Mouse (Mus musculus) lung, postnatal 10 days (tissue): ENCODE results near the gene Hoxb5.

Experiments
- DNase-seq: peaks from one replicate; pipeline ENCODE4 v3.0.0; 2021

Hoxb5 gene

DNA sequence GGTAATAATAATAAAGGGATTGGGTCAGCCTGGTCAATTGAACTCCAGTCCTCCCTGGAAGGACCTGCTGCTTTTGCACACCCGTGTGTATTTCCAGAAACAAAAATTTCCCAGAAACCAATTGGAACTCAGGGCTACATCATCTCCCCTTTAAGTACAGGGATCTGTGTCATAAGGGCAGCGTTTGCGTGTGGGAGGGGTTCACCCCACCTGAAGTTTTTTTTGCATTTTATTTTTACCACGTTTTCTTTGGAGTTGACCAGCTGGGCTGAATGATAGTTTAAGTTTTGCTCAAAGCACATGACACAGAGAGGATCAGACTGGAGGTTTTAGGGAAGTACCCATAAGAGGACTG is 39.4 kb downstream of the Hoxb5 start:
- DNase-seq, result no peak

DNA sequence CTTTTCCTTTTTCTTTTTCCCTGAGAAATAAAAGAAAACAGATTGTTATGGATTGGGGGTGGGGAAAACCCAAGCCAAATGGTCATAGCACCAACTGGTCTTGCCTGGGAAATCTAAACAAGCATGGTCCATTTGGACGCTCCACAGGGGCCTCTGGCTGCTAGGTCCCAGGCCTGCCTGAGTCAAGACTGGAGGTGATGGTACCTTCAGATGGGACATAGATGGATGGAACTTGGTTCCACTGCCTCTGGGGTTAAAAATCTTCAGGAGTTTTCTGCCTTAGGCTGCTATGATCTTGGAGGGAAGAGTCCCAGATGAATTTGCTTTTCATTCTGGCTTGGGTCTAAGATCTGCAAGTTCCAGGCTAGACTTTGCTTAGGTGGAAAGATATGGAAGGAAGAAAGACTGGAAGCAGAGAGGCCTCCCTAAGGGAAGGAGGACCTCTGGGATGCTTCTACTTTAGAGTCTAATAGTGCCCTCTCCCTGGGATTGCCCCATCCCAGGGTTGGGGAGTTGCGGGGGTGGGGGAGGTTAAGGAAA is 40.1 kb downstream of the Hoxb5 start:
- peak; percentile 39 for DNase-seq

DNA sequence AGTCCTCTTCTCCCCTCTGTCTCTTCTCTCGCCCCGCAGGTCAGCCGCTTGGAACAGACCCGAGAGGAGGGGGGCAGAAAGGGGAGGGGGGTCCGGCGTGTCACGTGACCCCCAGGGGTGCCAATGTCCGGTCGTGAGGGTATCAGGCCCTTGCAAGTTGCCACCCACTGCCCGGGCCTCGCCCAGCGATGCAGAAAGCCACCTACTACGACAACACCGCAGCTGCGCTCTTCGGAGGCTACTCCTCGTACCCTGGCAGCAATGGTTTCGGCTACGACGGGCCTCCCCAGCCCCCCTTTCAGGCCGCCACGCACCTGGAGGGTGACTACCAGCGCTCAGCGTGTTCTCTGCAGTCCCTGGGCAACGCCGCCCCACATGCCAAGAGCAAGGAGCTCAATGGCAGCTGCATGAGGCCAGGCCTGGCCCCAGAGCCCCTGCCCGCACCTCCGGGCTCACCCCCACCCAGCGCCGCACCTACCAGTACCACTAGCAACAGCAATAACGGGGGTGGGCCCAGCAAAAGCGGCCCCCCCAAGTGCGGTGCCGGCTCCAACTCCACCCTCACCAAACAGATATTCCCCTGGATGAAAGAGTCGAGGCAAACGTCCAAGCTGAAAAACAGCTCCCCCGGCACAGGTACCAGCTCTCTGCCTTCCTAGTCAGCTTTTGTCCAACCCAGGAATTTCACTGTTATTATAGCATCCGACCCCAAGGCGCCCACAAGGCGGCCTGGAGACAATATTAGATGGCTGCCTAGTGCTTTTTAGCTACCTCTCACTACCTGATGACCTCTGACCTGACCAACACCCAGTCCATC is 41.1 kb downstream of the Hoxb5 start:
- peak; percentile 42 for DNase-seq

DNA sequence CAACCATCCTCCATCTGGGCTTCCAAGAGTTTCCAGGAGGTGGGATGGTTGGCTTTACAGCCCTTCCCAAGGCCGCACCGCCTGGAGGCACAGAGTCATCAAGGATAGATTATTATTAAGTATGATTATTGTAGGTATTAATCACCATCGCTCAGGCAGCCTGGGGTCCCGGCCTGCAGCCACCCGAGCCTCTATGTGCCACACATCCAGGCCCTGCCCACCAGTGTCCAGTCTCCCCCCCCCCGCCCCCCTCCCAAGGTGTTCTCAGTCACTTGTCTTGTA is 41.7 kb downstream of the Hoxb5 start:
- no peak for DNase-seq

DNA sequence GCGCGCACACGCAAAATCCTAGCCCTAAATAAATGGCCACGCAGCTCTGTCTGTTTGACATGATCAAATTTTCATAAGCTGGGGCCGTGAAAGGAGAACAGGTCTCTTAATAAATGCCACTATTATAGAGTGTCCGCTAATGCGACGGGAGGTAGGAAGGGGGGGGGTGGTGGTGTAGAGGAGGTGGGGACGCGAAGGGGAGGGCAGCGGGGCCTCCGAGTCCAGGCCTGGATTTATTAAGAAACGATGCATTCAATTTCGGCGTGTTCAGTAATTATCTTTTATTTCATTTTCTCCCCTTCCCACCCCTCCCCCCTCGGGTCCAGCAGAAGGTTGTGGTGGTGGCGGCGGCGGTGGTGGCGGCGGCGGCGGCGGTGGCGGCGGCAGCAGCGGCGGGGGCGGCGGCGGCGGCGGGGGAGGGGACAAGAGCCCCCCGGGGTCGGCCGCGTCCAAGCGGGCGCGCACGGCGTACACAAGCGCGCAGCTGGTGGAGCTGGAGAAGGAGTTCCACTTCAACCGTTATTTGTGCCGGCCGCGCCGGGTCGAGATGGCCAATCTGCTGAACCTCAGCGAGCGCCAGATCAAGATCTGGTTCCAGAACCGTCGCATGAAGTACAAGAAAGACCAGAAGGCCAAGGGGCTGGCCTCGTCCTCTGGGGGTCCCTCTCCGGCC is 42.2 kb downstream of the Hoxb5 start:
- peak; percentile 45 for DNase-seq

DNA sequence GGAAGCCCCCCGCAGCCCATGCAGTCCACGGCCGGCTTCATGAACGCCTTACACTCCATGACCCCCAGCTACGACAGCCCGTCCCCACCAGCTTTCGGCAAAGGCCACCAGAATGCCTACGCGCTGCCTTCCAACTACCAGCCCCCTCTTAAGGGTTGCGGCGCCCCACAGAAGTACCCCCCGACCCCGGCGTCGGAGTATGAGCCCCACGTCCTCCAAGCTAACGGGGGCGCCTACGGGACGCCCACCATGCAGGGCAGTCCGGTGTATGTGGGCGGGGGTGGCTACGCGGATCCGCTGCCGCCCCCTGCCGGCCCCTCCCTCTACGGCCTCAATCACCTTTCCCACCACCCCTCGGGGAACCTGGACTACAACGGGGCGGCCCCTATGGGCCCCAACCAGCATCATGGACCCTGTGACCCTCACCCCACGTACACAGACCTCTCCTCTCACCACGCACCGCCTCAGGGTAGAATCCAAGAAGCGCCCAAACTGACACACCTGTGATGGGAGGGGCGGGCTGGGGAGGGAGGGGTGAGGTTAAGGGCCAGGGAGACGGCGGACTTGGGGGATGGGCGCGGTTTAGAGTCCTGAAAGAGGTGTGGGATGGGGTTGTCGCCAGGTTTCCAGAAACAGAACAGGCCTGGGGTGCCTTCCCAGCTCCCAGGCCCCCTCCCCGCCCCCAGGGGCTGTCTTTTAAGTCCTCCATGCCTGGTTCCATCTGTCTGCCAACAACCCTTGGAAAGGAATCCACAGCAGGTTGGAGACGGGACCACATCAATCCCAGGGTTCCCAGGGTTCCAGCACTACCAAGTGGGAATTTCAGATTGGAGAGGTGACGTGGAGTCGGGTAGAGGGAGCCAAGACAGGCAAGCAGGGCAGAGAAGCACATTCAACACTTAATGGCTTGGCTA is 43.0 kb downstream of the Hoxb5 start:
- peak; percentile 48 for DNase-seq

DNA sequence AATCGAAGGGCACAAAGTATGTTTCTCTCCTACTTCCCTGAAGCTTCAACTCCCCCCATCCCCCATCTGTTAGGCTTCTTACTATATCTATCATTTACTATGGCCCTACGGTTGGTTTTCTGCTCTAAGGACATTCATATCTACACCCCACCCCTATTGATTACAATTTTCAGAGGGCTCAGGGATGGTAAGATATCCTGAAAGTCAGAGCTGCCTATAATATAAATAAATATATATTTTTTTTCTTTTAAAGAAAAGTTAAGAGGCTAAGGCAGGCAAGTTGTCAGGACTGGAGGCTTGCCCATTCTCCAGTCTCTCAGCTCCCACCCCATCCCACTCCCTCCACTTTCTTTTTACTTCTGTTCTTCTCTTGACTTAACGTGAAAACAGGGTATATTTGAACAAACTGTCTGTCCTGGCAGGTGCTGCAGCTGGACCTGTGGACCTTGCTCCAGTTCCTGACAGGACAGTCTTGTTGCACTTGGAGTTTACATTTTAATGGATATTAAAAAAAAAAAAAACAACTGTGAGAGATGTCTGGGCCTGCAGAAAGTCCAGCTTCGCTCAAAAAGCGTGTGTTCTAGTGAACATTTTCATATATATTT is 43.9 kb downstream of the Hoxb5 start:
- DNase-seq, result no peak

DNA sequence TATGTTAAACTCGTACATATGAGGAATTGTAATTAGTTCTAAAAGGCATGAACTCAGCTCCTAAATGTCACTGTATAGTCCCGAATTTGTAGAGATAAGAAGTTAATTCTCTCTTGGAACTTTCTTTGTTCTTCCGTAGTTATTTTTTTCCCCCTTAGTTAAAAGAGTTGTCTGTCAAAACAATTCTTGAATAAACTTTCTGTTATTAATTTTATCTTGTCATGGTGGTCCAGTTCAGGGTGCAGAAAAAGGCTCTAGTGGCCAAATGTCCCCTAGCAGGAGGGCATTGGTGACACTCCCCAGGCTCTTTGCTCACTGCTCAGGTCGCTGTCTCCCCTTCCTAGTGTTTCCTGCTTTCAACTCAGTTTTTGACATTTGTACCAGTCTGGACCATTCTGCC is 44.6 kb downstream of the Hoxb5 start:
- DNase-seq, result peak; percentile 35

DNA sequence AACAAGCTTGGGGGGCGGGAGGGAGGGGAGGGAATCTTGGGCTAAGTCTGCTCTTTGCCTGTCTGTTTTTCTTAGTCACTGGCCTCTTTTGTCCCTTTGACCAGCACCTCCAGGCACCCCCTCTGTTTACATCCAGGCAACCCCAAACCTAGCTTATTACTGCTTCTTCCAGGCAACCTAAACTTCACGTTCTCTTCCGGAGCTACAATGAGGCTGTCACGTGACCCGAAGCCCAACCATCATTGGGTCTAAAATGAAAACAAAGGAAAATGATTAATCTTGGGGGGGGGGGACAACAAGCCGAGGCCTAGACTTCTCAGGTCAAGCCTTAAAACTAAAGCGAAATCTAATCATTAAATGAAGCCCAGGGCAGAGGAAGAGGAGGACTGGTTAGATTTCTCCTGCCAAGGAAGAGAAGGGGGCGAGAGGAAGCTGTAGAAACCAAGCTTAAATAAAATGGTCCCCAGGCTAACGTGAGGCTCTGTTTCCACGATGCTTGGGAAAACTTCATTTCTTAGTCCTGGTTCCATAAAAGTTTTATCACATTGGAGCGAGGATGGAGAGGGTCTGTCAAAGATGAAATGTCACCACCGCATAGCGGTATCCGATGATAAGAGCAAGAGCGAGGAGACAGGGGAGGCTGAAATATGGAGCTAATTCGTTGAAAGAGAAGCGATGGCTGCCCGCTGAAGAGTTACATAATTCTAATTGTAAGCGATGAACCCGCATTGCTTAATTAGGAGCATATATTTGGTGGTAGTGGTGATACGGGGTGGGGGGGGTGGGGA is 45.2 kb downstream of the Hoxb5 start:
- peak; percentile 77 for DNase-seq

DNA sequence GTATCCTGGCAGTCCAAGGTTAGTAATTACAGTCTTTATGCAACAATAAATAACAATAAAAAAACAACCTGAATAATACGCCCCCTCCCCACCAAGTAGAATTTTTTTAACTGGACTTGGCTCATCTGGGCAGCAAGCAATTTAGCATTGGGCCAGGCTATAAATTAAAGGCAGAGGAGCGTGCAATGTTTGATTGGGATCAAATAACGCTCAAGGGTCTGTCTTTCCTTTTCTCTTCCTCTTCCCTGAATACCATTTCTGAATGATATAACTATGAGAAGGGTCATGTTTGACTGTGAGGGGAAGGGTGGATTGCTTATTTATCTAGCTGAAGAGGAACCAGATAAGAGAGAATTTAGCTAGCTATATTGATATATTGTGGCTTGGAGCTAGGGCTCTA is 45.9 kb downstream of the Hoxb5 start:
- no peak for DNase-seq

DNA sequence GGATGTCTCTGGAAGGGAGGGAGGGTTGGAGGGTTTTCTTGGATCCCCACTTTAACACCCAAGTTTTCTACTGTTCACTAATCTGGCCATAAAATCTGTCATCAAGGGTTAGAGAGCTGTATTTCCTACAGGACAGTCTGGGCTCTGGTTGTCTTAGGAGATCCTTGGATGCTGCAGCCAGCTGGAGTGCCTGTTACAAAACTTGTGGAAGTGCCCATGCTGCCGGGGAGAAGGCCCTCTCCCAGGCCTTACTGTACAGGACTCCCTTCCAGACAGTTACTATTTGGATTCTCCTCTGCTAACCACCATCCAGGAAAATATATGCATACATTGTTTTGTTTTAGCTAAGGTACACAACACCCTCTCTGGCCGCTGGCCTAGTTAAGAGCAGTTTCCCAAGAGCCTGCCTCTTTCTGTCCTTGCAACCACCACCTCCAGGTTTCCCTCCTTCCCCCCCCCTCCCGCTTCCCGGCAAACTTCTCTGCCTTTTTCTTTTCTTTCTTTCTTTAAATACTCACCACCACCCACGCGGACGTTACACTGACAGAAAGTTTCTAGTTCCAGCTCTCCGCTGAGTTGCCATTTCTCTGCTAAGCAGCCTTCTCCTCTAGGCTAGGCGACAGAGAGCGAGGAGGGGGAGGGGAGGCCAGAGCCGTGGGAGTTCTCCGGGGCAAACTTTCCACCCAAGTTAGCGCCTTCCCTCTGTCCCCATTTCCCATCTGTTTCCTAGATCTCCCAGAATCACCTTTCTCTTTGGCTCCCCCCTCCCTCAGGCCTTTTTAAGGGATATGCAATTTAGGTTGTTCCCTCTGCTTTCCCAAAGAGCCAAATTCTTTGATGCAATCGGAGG is 46.6 kb downstream of the Hoxb5 start:
- DNase-seq, result peak; percentile 65

DNA sequence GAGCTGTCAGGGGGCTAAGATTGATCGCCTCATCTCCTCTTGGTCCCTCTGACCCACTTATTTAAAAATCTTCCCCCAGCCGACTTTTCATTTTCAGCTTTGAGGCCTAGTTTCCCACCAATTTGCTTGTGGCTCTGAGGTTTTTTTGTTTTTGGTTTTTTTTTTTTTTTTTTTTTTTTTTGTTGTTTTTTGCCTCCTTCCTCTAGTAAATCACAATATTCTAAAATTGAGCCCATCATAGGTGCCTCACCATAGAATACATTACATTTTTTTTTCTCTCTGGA is 47.1 kb downstream of the Hoxb5 start, which contains the start of gene Hoxb2:
Gene Hoxb2 (plus strand): TSS at position 185 of the 284 bp plus-strand sequence.
- no peak for DNase-seq

DNA sequence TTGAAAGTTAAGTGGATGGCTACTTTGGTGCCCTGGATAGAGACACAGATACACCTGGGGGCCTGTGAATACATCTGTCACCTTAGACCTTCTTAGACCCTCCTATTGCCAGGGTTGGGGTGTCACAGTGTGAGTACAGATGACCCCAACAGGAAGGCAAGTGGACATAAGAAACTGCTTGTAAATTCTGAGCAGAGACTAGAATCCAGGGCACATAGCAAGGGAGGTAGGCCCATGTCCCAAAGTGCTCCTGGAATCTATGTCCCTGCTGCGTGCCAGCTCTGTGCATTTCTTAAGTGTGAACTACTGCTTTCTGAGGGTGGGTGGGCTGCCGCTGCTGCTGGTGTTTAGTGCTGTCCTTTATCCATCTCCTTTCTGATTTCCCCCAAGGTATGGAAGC is 47.7 kb downstream of the Hoxb5 start:
- DNase-seq, result no peak

DNA sequence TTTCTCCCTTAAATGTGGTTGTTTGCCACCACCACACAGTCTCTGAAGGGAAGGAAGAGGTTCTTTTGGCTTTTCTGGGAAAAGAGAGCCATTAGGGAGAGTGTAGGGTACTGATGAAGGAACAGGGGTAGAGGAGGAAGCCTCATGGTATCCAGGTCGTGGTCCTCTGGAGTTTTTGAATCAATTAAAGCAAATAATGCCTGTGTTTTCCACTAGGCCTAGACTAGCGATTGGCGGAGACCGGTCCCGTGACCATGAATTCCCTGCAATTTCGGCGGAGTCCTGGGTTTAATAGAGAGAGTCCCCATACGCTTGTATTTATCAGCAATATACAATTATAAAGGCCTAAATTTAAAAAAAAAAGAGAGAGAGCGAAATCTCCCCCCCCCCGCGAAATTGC is 48.2 kb downstream of the Hoxb5 start:
- peak; percentile 47 for DNase-seq

DNA sequence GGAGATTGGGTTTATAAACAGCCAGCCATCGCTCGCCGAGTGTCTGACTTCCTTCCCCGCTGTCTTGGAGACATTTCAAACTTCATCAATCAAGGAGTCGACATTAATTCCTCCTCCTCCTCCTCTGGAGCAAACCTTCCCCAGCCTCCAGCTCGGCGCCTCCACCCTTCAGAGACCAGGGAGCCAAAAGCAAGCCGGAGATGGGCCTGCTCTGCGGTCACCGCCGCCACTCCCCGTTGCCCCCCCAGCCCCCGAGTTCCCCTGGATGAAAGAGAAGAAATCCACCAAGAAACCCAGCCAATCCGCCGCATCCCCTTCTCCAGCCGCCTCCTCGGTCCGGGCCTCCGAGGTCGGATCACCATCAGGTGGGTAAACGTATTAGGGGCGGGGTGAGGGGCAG is 48.7 kb downstream of the Hoxb5 start:
- DNase-seq, result peak; percentile 88

DNA sequence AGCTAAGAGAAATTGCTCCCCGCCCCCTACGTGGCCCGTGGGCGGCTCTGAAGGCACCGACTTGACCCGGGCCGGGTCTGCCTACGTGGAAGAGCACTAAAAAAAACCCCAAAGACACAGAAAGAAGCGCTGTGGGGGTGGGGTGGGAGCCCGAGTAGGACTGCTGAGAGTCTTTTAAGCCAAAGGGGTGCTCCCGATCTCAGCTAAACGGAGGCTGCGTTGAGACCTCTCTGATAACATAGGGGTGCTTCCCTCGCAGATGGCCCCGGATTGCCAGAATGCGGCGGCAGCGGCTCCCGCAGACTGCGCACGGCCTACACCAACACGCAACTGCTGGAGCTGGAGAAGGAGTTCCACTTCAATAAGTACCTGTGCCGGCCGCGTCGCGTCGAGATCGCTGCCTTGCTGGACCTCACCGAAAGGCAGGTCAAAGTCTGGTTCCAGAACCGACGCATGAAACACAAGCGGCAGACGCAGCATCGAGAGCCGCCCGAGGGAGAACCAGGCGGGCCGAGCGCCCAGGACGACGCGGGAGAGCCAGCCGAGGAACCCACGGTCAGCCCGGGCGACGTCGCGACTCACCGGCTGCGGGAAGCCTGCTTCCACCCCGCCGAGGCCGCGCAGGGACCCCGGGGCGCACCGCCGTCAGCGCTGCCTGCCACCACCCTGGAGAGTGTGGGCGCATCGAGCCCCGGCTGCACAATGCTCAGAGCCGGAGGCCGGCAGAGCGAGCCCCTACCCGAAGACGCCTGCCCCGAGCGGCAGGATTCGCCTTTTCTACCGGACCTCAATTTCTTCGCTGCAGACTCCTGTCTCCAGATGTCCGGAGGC is 49.8 kb downstream of the Hoxb5 start:
- peak; percentile 65 for DNase-seq

DNA sequence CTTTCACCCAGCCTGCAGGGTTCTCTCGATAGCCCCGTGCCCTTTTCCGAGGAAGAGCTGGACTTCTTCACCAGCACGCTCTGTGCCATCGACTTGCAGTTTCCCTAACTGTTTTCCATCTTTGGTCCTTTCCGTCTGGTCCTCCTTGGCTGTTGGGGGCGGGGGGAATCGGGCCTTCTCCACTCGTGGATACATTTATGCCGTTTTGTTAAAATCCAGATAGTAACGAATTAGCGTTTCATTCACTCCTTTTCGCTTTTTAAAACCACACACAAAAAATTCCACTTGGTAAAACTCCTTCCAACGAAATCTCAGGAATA is 50.3 kb downstream of the Hoxb5 start:
- DNase-seq, result peak; percentile 36

DNA sequence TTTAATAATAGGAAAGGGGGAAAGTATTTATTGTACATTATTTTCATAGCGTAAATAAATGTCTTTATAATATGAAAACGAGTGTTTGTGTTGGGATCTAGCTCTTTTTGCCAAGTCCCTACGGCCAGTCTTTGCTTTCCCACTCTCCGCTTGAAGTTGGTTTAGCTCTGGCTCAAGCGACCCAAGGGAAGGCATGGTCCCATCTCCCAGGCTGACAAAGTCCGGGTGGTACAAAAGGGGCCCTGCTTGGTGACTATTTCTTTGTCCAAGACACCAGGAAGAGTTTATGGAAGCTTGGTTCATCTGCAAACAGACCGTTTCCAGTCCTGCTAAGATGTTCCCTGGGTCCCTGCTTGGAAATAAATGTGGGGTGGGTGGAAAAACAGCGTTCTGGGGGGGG is 50.8 kb downstream of the Hoxb5 start:
- DNase-seq, result peak; percentile 23

DNA sequence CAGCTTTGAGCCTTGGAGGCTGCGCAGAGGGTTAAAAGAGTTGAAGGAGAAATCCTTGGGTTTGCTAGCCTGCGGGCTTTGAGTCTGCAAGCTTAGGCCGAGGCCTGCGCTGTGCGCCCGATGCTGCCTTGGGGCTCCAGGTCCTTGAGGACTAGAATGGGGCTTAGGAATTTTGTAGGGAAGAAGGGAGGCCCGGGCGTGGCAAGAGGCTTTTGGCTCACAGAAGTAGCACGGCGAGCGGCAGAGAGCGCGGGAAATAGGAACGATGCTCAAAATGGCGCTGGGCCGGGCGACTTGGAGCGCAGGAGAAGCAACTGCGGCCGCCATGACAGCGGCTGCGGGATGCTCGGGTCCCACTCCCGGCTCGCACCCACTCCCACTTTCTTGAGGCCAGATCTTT is 51.2 kb downstream of the Hoxb5 start:
- DNase-seq, result peak; percentile 65

DNA sequence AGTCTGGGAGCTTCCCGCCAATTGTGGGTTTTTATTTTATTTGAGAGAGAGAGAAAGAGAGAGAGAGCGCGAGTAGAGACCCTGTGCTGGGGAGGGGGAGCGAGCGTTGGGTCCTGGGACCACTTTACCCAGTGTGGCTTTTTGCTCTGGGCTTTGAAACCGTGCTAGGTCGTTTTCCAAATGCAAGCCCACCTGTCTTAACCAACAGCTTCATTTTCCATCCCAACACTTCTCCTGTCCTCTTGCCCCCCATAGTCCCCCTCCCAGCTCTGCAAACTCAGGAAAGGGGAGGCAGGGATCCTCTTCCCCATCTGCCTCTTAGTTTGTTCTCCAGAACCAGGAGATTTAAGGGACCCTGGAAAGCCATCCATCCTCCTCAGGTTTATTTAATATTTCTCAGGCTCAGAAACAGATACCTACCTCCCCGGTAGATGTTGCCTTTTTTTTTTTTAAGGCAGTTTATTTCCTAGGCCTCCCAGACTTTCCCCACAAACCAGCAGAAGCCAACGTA is 51.7 kb downstream of the Hoxb5 start:
- DNase-seq, result no peak
